Mouse (Mus musculus) forebrain, embryonic 14.5 days (tissue): ENCODE measurements around the gene Wipf3. TPM values are rescaled to one million over a fixed set of nuclear protein-coding genes. Genes with fewer than 3 reads are reported as not detected.

Experiments used
- ATAC-seq: fragments of 200-750 bp; cut with Nextera tagmentation; 2 replicates; pipeline ENCODE4 v1.8.0; 2017; ENCODE audit warnings: mild to moderate bottlenecking, moderate library complexity
- DNase-seq: peaks from one replicate; pipeline ENCODE4 v3.0.0-alpha.2; 2015; ENCODE audit warnings: low spot score
- H3K27ac ChIP-seq: fragments of 300-500 bp; sonication (generic); 2 replicates; pipeline ENCODE4 v1.5.1; 2014; ENCODE audit warnings: low read depth, mild to moderate bottlenecking, control low read depth, low read length, moderate library complexity
- H3K27me3 ChIP-seq: fragments of 300-500 bp; sonication (generic); replicated peaks from 2 replicates; pipeline ENCODE4 v1.6.1; 2014; ENCODE audit warnings: low read length, control low read depth, mixed read lengths; ENCODE audit not compliant: control insufficient read depth, insufficient read depth
- H3K36me3 ChIP-seq: fragments of 300-500 bp; sonication (generic); 2 replicates; pipeline ENCODE4 v1.6.1; 2014; ENCODE audit warnings: low read length, control low read depth; ENCODE audit not compliant: control insufficient read depth, insufficient read depth
- H3K4me1 ChIP-seq: fragments of 300-500 bp; sonication (generic); 2 replicates; pipeline ENCODE4 v1.6.1; 2014; ENCODE audit warnings: antibody characterized with exemption, low read length, control low read depth; ENCODE audit not compliant: control insufficient read depth, insufficient read depth
- H3K4me2 ChIP-seq: fragments of 300-500 bp; sonication (generic); 2 replicates; pipeline ENCODE4 v1.6.1; 2014; ENCODE audit warnings: mild to moderate bottlenecking, control low read depth, low read length
- H3K4me3 ChIP-seq: fragments of 300-500 bp; sonication (generic); 2 replicates; pipeline ENCODE4 v1.5.1; 2014; ENCODE audit warnings: low read depth, low read length, control low read depth
- H3K9ac ChIP-seq: fragments of 300-500 bp; sonication (generic); 2 replicates; pipeline ENCODE4 v1.6.1; 2014; ENCODE audit warnings: mild to moderate bottlenecking, low read length, control low read depth, moderate library complexity
- H3K9me3 ChIP-seq: fragments of 300-500 bp; sonication (generic); replicated peaks from 2 replicates; pipeline ENCODE4 v1.6.1; 2016; ENCODE audit warnings: low read length, control low read depth, mixed read lengths; ENCODE audit not compliant: control insufficient read depth
- WGBS: fragments of 180-500 bp; shearing (Covaris S2); extraction: QIAGEN DNeasy Blood & Tissue Kit; methylation state at CpG from one replicate; pipeline ENCODE4 v1.1.7; 2014; 5-methylcytosine and 5-hydroxymethylcytosine counted together
- polyA plus RNA-seq: library from polyadenylated mRNA; unstranded; fragments of >200 nt; fragmentation: Nextera tagmentation; extraction: Ambion mirVana; gene quantifications from 2 replicates; pipeline ENCODE4 v1.2.1, GENCODE M21; 2014

Gene Wipf3
- polyA plus RNA-seq, 1 experiment from 2014 or later, result 2.6 TPM

DNA sequence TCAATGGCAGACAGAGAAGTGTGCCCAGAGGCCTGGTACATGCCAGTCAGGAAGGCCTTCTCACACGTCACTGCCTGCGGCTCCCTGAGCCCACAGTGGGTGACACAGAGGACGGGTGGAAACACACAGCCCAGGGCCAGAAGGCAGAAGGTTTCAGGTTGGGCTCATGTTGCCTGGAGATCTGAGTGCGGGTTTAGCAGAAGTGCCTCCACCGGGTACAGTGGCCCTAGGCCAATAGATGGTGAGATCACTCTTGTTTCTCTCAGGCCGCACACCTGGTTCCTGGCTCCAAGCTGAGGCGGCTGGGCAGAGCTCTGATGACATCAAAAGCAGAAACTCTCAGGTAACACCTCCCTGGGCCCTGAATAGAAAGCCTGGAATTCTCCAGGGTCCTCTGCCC is 66.8 kb downstream of the Wipf3 start:
- DNase-seq, result no peak
- Histone ChIP-seq H3K4me3 (no peak overlapping the region), H3K9me3 (0 out of 2 replicates have a peak, but pooled peaks cover 2% of the 10 kb centered on the region), H3K4me2 (no peak overlapping the region), H3K27me3 (no peaks in the 10 kb centered on the region), H3K4me1 (no peaks in the 10 kb centered on the region), H3K9ac (no peak overlapping the region), H3K36me3 (peaks cover 11% of the 10 kb centered on the region; the same call in 1 of the 2 replicates), H3K27ac (no peak overlapping the region)
- WGBS, result 77% methylated on average over 7 of the region's 7 CpGs
- no peak for ATAC-seq

DNA sequence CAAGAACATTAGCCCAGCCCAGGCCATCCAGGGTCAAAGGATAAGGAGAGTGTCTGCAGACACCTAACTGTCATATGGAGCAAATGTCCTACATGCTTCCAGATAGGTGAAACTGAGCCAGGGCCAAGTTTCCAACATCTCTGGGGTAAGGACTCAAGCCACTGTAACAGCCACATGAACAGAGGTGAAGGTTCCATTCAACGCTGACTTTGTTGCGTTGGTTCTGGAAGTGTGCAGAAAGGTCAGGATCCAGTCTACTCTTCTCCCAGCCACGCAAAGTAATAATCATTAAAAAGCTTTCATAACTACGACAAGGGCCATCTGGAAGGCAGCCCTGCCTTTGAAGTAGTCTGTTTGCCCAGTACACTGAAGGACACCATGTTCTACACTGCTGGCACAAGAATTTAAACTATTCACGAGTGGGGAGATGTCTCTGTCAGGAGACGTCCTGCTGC is 73.3 kb downstream of the Wipf3 start:
- Histone ChIP-seq H3K27ac (no peak overlapping the region), H3K36me3 (peaks cover 40% of the 10 kb centered on the region), H3K9ac (no peak overlapping the region), H3K4me2 (no peak overlapping the region), H3K4me1 (no peaks in the 10 kb centered on the region), H3K4me3 (no peak overlapping the region), H3K27me3 (no peaks in the 10 kb centered on the region), H3K9me3 (0 out of 2 replicates have a peak, but pooled peaks cover 2% of the 10 kb centered on the region)
- no peak for ATAC-seq
- DNase-seq, result no peak
- WGBS, result 89% methylated on average over 6 of the region's 6 CpGs

DNA sequence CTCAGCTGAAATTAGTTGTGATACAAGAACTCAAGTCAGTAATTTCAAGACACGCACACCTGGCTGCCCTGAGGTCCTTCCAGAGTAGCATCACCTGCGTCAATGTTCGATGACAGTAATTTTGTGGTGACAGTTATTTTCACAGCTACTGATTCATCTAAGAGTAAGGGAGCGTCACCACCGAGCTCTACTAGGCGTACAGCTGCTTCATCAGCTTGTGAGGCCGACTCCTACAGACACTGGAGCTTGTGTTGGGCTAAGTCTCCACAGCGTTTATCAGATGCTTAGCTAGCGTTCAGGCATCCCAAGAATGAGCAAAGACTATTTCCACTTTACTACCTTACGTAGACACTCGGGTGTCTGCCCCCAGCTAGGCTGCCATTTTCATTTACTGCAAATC is 76.9 kb downstream of the Wipf3 start:
- H3K4me1 ChIP-seq, result peaks cover 14% of the 10 kb centered on the region
- no peak overlapping the region for H3K4me3 ChIP-seq
- H3K27ac ChIP-seq, result no peak overlapping the region
- H3K27me3 ChIP-seq, result no peaks in the 10 kb centered on the region
- WGBS, result 94% methylated on average over 11 of the region's 11 CpGs
- no peak overlapping the region for H3K9ac ChIP-seq
- ATAC-seq, result no peak
- DNase-seq, result no peak
- H3K36me3 ChIP-seq, result peaks cover 55% of the 10 kb centered on the region
- H3K4me2 ChIP-seq, result no peak overlapping the region
- no peaks in the 10 kb centered on the region for H3K9me3 ChIP-seq

DNA sequence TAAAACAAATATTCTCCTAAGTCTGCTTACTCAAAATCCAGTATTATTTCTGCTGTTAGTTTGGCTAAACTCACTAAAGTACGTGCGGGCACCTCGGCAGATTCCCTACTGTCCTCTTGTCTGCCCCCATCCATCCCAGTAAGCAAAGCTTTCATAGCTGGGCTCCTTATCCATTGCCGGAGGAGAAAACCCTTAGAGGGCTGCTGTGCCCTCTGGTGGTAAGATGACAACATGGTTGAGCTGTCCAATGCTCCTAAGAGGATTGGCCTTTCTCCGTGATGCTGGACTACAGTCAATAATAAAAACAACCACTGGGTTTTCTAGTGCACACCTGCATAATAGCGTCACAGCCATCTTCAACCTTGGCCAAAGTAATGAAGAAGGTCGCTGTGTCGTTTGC is 77.6 kb downstream of the Wipf3 start:
- peak; percentile 29; the same call in 1 of the 2 replicates for ATAC-seq
- WGBS, result 49% methylated on average over 8 of the region's 8 CpGs
- Histone ChIP-seq H3K4me1 (peaks cover 14% of the 10 kb centered on the region), H3K4me3 (no peak overlapping the region), H3K9ac (no peak overlapping the region), H3K9me3 (no peaks in the 10 kb centered on the region), H3K36me3 (peaks cover 56% of the 10 kb centered on the region), H3K27ac (no peak overlapping the region), H3K4me2 (no peak overlapping the region), H3K27me3 (no peaks in the 10 kb centered on the region)
- DNase-seq, result peak; percentile 79

DNA sequence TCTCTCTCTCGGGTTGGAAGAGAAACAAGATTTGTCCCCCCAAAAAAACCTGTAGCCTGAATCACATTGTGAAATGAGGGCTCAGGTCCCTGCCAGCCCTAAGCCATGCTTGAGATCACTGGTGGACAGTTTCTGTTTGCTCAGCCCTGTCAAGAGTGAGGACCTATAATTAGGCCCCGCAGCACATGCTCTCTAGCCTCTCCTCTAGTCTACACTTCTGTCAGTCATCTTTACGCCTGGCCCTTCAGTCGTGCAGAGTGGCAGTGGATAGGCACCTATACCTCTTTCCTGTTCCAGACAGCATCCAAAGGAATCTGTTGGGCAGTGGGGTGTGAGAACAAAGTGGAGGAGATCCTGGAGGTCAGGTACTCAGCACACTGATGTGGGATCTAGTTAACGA is 78.4 kb downstream of the Wipf3 start:
- DNase-seq (peak; percentile 29), ATAC-seq (peak; percentile 24; the same call in 1 of the 2 replicates)
- no peak overlapping the region for H3K4me3 ChIP-seq
- no peak overlapping the region for H3K9ac ChIP-seq
- H3K27ac ChIP-seq, result peak overlapping the region; percentile 78
- 47% methylated on average over 5 of the region's 5 CpGs for WGBS
- no peak overlapping the region for H3K4me2 ChIP-seq
- peaks cover 61% of the 10 kb centered on the region for H3K36me3 ChIP-seq
- peaks cover 14% of the 10 kb centered on the region for H3K4me1 ChIP-seq
- H3K9me3 ChIP-seq, result no peaks in the 10 kb centered on the region
- no peaks in the 10 kb centered on the region for H3K27me3 ChIP-seq

DNA sequence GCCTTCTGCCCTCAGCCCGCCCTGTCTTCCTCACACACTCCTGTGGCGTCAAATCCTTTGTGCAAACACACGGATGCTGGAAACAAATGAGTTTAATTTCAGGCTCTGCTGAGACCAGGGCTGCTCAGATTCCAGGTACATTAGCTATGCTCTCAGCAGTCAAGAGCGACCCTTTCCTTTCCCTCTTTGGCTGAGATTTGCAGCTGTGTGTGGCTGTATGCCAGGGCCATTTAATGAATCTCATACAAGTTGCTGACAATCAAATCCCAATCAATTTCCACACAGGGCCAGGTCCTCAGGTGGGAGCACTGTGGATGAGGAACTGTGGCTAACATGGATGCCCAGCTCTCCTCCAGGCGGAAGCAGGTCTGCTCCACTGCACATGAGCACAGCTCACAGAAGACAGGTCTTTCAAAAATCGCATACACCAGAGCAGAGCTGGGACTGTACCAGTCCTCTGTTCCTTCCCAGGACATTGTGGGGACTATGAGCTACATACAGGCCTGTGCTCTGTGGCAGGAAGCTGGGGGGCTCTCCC is 78.9 kb downstream of the Wipf3 start:
- Histone ChIP-seq H3K9ac (peak overlapping the region; percentile 43), H3K27ac (peak overlapping the region; percentile 78), H3K27me3 (no peaks in the 10 kb centered on the region), H3K4me3 (no peak overlapping the region), H3K36me3 (peaks cover 62% of the 10 kb centered on the region), H3K4me2 (no peak overlapping the region), H3K4me1 (peaks cover 14% of the 10 kb centered on the region), H3K9me3 (no peaks in the 10 kb centered on the region)
- DNase-seq (peak; percentile 70), ATAC-seq (peak; percentile 57)
- WGBS, result 17% methylated on average over 6 of the region's 6 CpGs

DNA sequence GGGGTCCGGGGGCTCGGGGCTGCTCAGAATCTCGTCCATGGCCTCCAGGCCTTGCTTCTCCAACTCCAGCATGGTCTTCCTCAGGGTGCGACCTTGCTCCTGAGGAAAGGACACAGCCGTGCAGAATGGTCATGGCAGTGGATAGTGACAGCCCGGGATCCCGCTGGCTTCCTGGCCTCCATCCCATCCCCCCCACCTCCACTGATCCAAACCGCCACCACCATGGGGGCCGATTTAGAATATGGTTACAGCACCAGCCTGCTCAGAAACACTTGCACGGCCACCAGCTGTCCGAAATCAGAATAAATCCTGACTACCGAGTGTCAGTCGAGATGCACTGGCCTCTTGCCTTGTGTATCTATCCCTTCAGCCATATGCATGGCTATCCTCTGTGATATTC is 79.9 kb downstream of the Wipf3 start:
- Histone ChIP-seq H3K9me3 (no peaks in the 10 kb centered on the region), H3K27me3 (no peaks in the 10 kb centered on the region), H3K9ac (no peak overlapping the region), H3K4me2 (no peak overlapping the region), H3K27ac (peak overlapping the region; percentile 78; the same call in 1 of the 2 replicates), H3K4me3 (no peak overlapping the region), H3K36me3 (peaks cover 71% of the 10 kb centered on the region), H3K4me1 (peaks cover 14% of the 10 kb centered on the region)
- DNase-seq, result no peak
- 95% methylated on average over 13 of the region's 13 CpGs for WGBS
- no peak for ATAC-seq

DNA sequence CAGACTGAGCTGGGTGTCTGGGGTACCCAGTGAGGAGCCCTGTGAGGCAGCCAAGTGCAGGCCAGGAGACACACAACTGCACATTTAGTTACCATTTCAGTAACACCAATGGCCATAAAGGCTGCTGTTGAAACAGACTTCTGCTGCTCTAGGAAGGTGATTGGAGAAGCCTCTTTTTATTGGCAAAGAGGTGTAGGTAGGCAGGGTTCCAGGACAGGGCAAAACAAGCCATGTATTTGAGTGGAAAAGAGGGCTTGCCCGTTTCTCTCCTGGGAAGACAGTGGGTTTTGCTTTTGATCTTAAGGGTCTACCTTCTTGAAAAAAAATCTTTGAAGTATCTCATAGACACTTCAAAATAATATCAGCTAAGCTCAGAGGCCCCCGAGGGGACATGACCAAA is 82.9 kb downstream of the Wipf3 start:
- Histone ChIP-seq H3K27ac (no peak overlapping the region), H3K4me3 (no peak overlapping the region), H3K9me3 (no peaks in the 10 kb centered on the region), H3K4me1 (peaks cover 14% of the 10 kb centered on the region), H3K27me3 (no peaks in the 10 kb centered on the region), H3K4me2 (no peak overlapping the region), H3K9ac (no peak overlapping the region), H3K36me3 (peaks cover 76% of the 10 kb centered on the region)
- WGBS, result 88% methylated on average over 2 of the region's 2 CpGs
- ATAC-seq (no peak), DNase-seq (no peak)

DNA sequence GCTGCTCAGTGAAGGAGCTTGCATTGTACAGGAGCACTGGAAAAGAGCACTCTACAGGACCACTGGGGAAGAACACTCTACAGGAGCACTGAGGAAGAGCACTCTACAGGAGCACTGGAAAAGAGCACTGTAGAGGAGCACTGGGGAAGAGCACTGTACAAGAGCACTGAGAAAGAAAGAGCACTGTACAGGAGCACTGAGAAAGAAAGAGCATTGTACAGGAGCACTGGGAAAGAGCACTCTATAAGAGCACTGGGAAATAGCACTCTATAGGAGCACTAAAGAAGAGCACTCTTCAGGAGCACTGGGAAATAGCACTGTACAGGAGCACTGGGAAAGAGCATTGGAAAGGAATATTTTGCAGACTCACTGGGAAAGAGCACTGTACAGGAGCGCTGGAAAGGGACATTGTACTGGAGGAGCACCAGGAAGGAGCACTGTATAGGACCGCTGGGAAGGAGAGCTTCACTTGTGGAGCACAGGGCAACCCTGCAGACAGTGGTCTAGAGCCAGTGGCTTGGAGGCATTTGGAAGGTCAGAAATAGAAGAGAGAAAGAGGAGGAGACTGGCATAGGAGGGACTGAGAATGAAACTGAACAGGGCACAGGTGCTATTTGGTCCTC is 87.2 kb downstream of the Wipf3 start:
- Histone ChIP-seq H3K4me1 (no peaks in the 10 kb centered on the region), H3K4me2 (no peak overlapping the region), H3K27ac (no peak overlapping the region), H3K36me3 (peaks cover 83% of the 10 kb centered on the region), H3K9ac (no peak overlapping the region), H3K27me3 (no peaks in the 10 kb centered on the region), H3K4me3 (no peak overlapping the region), H3K9me3 (no peaks in the 10 kb centered on the region)
- ATAC-seq, result 0 out of 2 replicates have a peak, but pooled peaks have one; percentile 37
- 89% methylated on average over 2 of the region's 2 CpGs for whole genome bisulfite sequencing
- DNase-seq, result no peak
